In the genomic region with DNA sequence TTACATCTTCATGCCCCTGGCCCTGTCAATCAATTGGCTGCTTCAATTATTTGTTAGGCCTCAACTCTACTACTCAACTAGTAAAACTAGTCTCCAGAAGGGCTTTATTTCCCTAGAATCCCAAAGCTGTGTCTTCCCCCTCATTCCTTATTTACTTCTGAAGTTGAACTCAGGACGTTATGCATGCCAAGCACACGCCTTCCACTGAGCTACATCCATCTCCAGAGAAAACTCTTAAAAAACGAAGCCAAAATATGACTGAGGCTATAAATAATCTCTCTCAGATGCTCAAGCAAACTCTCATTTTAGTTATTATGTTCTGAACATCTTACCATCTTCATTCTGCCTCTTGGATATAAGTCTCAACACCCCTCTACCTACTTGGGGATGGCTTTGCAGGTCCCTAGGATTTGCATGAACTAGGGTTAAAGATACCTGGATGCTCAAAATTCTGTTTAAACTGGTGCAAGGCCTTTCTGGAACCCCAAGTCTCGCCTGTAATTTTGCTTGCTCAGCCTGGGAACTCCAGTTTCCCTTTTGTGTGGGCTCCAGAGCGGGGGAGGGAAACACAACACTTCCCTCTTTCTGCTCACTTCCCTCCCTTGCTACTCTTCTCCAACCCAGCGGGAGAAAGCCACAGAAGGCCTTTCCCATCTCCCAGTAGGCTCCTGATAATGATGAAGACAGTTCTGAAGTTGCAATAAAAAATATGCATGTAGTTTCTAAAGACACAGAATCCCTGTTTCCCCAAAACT, we compare ENCODE assay signal across 11 mouse cellular contexts. TPM values are rescaled to one million over a fixed set of nuclear protein-coding genes. Genes with fewer than 3 reads are reported as not detected.
A peak's percentile ranks its signal among the peaks of the same experiment; 100 is the strongest.
DNase-seq lines count a peak whose midpoint lies in the region; ATAC-seq and TF ChIP-seq lines count a peak whose summit lies in the region.
"Had no signal": no experiment of that assay in that cellular context is flagged by ENCODE, and none has a peak within 500 bp of the region (broad histone marks: within the 10 kb centered on the region; RNA-seq: fewer than 3 reads in every experiment).

No protein-coding gene starts in this region.

- no peak for DNase-seq in frontal cortex, postnatal 25 days (ENCODE audit: low spot score in 2 of 2)
- peak; percentile 46 to 49 for DNase-seq in left cerebral cortex, postnatal 14 days (ENCODE audit: low spot score in 2 of 2)
- no peak for DNase-seq in left cerebral cortex, adult 8-10 months (ENCODE audit: low spot score in 2 of 2)
- peak; percentile 32 to 38 for DNase-seq in heart, postnatal 10 days
- no peak for DNase-seq in thymus, postnatal 10 days (ENCODE audit: low spot score in 2 of 2)
- DNase-seq: cerebellum, adult 11 months had no signal

- H3K27ac ChIP-seq in ES-Bruce4 (ENCODE audit: insufficient read depth, low read length): peak overlapping the region; percentile 80
- H3K27ac ChIP-seq in intestine, embryonic 16.5 days (ENCODE audit: low read length): no peak overlapping the region
- H3K27ac ChIP-seq: heart, embryonic 15.5 days had no signal

- H3K36me3 ChIP-seq in ES-Bruce4 (ENCODE audit: control insufficient read depth, insufficient read depth, low read length, poor library complexity, severe bottlenecking): no peaks in the 10 kb centered on the region
- H3K36me3 ChIP-seq in intestine, embryonic 16.5 days (ENCODE audit: control insufficient read depth, insufficient read depth, low read length): no peaks in the 10 kb centered on the region
- H3K36me3 ChIP-seq: heart, embryonic 15.5 days; liver, embryonic 15.5 days had no signal

- no peaks in the 10 kb centered on the region for H3K27me3 ChIP-seq in ES-Bruce4 (ENCODE audit: control insufficient read depth, insufficient read depth, low read length, poor library complexity, severe bottlenecking)
- no peaks in the 10 kb centered on the region for H3K27me3 ChIP-seq in intestine, embryonic 16.5 days (replicated peaks; ENCODE audit: control insufficient read depth, insufficient read depth, low read length)
- H3K27me3 ChIP-seq: heart, embryonic 15.5 days; liver, embryonic 15.5 days had no signal

- no peak for TF ChIP-seq CTCF in ES-Bruce4 (IDR thresholded peaks at IDR 0.05; ENCODE audit: low read depth, low read length)

- H3K4me1 ChIP-seq in ES-Bruce4 (ENCODE audit: control insufficient read depth, insufficient read depth, low read length): peaks cover 3% of the 10 kb centered on the region
- no peaks in the 10 kb centered on the region for H3K4me1 ChIP-seq in intestine, embryonic 16.5 days (ENCODE audit: control insufficient read depth, insufficient read depth, low read length)
- H3K4me1 ChIP-seq: heart, embryonic 15.5 days had no signal

- no peak overlapping the region for H3K9ac ChIP-seq in ES-Bruce4 (ENCODE audit: low read depth, poor library complexity, severe bottlenecking)
- H3K9ac ChIP-seq in intestine, embryonic 16.5 days (ENCODE audit: low read depth, low read length): no peak overlapping the region
- H3K9ac ChIP-seq: heart, embryonic 15.5 days; liver, embryonic 15.5 days had no signal

- no peak for TF ChIP-seq POLR2A in ES-Bruce4 (IDR thresholded peaks at IDR 0.05; ENCODE audit: insufficient read depth, low read length)

- no peak overlapping the region for H3K4me3 ChIP-seq in ES-Bruce4 (ENCODE audit: low read depth, low read length)
- no peak overlapping the region for H3K4me3 ChIP-seq in intestine, embryonic 16.5 days (ENCODE audit: low read length)
- H3K4me3 ChIP-seq: heart, embryonic 15.5 days; liver, embryonic 15.5 days had no signal

- intact Hi-C loops in left cerebral cortex, postnatal 14 days (cut with DNase I): no loop called here
- intact Hi-C loops in heart, postnatal 10 days (cut with DNase I): no loop called here

- no peak for TF ChIP-seq EP300 in ES-Bruce4 (IDR thresholded peaks at IDR 0.05; ENCODE audit: insufficient read depth, low read depth, low read length)

- peak; percentile 92 for ATAC-seq in frontal cortex, adult (ENCODE audit: low TSS enrichment)
- ATAC-seq in intestine, embryonic 16.5 days: no peak

- no peak overlapping the region for H3K4me2 ChIP-seq in intestine, embryonic 16.5 days (ENCODE audit: low read depth, low read length)
- H3K4me2 ChIP-seq: heart, embryonic 15.5 days had no signal

- no peaks in the 10 kb centered on the region for H3K9me3 ChIP-seq in ES-Bruce4 (replicated peaks; ENCODE audit: control insufficient read depth, insufficient read depth, low read length, poor library complexity, severe bottlenecking)
- no peaks in the 10 kb centered on the region for H3K9me3 ChIP-seq in intestine, embryonic 16.5 days (ENCODE audit: control insufficient read depth, low read length)
- H3K9me3 ChIP-seq: heart, embryonic 15.5 days; liver, embryonic 15.5 days had no signal

- 70% methylated on average over 6 of the region's 6 CpGs for WGBS in intestine, embryonic 16.5 days

RNA-seq across cellular contexts. Expression of a gene that starts 7.2 kb away (rescaled TPM):
- total RNA-seq in left cerebral cortex, postnatal 14 days (2021): 100 to 1,000 TPM; 251 to 260 TPM
- 100 to 1,000 TPM; 215 to 233 (median 225) TPM for total RNA-seq in left cerebral cortex, adult 8-10 months (2022)
- polyA plus RNA-seq in ES-Bruce4 (2011; ENCODE audit: insufficient read depth, insufficient read length, low read depth, missing spikeins): 232 and 240 TPM in 2 replicates
- 100 to 1,000 TPM; 164 to 173 TPM for total RNA-seq in heart, postnatal 10 days (2021)
- polyA plus RNA-seq in intestine, embryonic 16.5 days (2015; fragmentation: Nextera tagmentation; extraction: Ambion mirVana): 235 and 245 TPM in 2 replicates

Comparison
In these comparisons a context has a peak if more than half of its experiments do, and no peak if none do; other contexts are left out.
1. DNase-seq: peak in left cerebral cortex, postnatal 14 days (2 of 2) and heart, postnatal 10 days (2 of 2); none in frontal cortex, postnatal 25 days (0 of 2), left cerebral cortex, adult 8-10 months (0 of 2) and thymus, postnatal 10 days (0 of 2).